Mouse (Mus musculus) heart, adult 9 months (tissue): ENCODE measurements around the gene Ankrd37.

Experiments
- DNase-seq, 2 experiments: peaks; one replicate each; pipeline ENCODE4 v3.0.0; 2022; ENCODE audit warnings: low spot score in 2 of 2

Ankrd37 gene

GRCm38 (mm10) chr8:46005596-46005995 is at the start of gene Ankrd37:
Gene Ankrd37 (minus strand): TSS chr8:46005707.
- DNase-seq: no peak

- DNase-seq: no peak
These were observed 34.8 kb upstream of the Ankrd37 start for GRCm38 (mm10) chr8:46040260-46040659.

- peak in 1 of 2 experiments; percentile 29 for DNase-seq
These were observed 34.2 kb upstream of the Ankrd37 start for GRCm38 (mm10) chr8:46039666-46040065.

- no peak for DNase-seq
These were observed 30.7 kb upstream of the Ankrd37 start for GRCm38 (mm10) chr8:46036217-46036616.

GRCm38 (mm10) chr8:46024392-46024791 is 18.9 kb upstream of the Ankrd37 start:
- no peak for DNase-seq

- no peak for DNase-seq
These were observed 17.3 kb upstream of the Ankrd37 start for GRCm38 (mm10) chr8:46022758-46023157.

GRCm38 (mm10) chr8:46022203-46022602 is 16.7 kb upstream of the Ankrd37 start:
- DNase-seq: peak; percentile 40 to 68

GRCm38 (mm10) chr8:46010746-46011680 is 5.5 kb upstream of the Ankrd37 start:
- peak; percentile 26 to 27 for DNase-seq

- DNase-seq: no peak
These were observed 4.8 kb upstream of the Ankrd37 start for GRCm38 (mm10) chr8:46010306-46010705.

GRCm38 (mm10) chr8:46007050-46007672 is 1.7 kb upstream of the Ankrd37 start:
- no peak for DNase-seq

- DNase-seq: peak; percentile 100
These were observed 5.5 kb downstream of the Ankrd37 start for GRCm38 (mm10) chr8:45999784-46000705.

- DNase-seq: peak in 1 of 2 experiments; percentile 17
These were observed 6.2 kb downstream of the Ankrd37 start, which contains the start of gene Lrp2bp for GRCm38 (mm10) chr8:45999138-45999783. Gene Lrp2bp (plus strand): TSS chr8:45999303.

- no peak for DNase-seq
These were observed 7.3 kb downstream of the Ankrd37 start for GRCm38 (mm10) chr8:45998228-45998627.

- DNase-seq: no peak
These were observed 9.9 kb downstream of the Ankrd37 start for GRCm38 (mm10) chr8:45995576-45995975.

GRCm38 (mm10) chr8:45994111-45994510 is 11.4 kb downstream of the Ankrd37 start:
- DNase-seq: no peak

GRCm38 (mm10) chr8:45990631-45991310 is 14.7 kb downstream of the Ankrd37 start:
- DNase-seq: no peak

- DNase-seq: no peak
These were observed 17.3 kb downstream of the Ankrd37 start for GRCm38 (mm10) chr8:45988189-45988588.

GRCm38 (mm10) chr8:45986665-45987064 is 18.8 kb downstream of the Ankrd37 start:
- no peak for DNase-seq

- no peak for DNase-seq
These were observed 29.6 kb downstream of the Ankrd37 start for GRCm38 (mm10) chr8:45975837-45976468.
